Mouse (Mus musculus) Patski (cell line): ENCODE measurements at regions not wholly inside any gene's neighbourhood (a gene's known extent, or its start where the extent isn't known, plus 50 kb on each side); places are given as distances from the start of the nearest gene placed in this dataset.

ENCODE experiments used
- ATAC-seq: fragments of 100-300 bp; one replicate; pipeline ENCODE4 v1.8.0; 2021
- CTCF ChIA-PET: fragments of 350-600 bp; sonication (Branson Sonifier 250); formaldehyde crosslinking; loops from one replicate; lab custom pipeline; 2022; ENCODE audit warnings: inconsistent platforms; lab: Charles Lee
- POLR2A ChIA-PET: fragments of 350-600 bp; sonication (Branson Sonifier 250); formaldehyde crosslinking; loops from one replicate; lab custom pipeline; 2022; ENCODE audit warnings: antibody characterized with exemption, inconsistent platforms; lab: Charles Lee
- DNase-seq: peaks from one replicate; pipeline ENCODE4 v3.0.0-alpha.2; 2011; ENCODE audit warnings: low read depth, low spot score
- H3K27me3 ChIP-seq: fragments of 371-371 bp; one replicate; pipeline ENCODE4 v1.5.1; 2021
- CTCF ChIP-seq: fragments of 100-300 bp; IDR thresholded peaks from one replicate; pipeline ENCODE4 v1.5.1; 2021
- in situ Hi-C: fragments of 300-500 bp; cut with MboI; formaldehyde crosslinking; loops from 3 replicates; pipeline ENCODE4 v1.11.1; 2018; ENCODE audit warnings: low pct_unique_long_range_greater_than_20kb, mixed read lengths

GRCm38 (mm10) chr9:25655767-25656513 is 174.6 kb downstream of the Eepd1 start:
- DNase-seq (no peak), ATAC-seq (peak; percentile 65)
- in situ Hi-C loops: no loop called here
- ChIA-PET CTCF (interaction anchor here (0.7 to 1.9 kb wide), 5 partner anchors 10 to 1522 kb away, joined by 3 to 4 read pairs (median 4); no protein-coding TSS in a partner anchor), POLR2A (no interaction called here)
- peak; percentile 68 for TF ChIP-seq CTCF
- H3K27me3 ChIP-seq: peaks cover 7% of the 10 kb centered on the region

GRCm38 (mm10) chr9:25656534-25656933 is 175.2 kb downstream of the Eepd1 start:
- ChIA-PET CTCF (interaction anchor here (0.7 to 1.7 kb wide), 4 partner anchors 10 to 1521 kb away, joined by 3 to 4 read pairs (median 4); no protein-coding TSS in a partner anchor), POLR2A (no interaction called here)
- H3K27me3 ChIP-seq: peaks cover 5% of the 10 kb centered on the region
- TF ChIP-seq CTCF: no peak
- ATAC-seq (no peak), DNase-seq (no peak)
- in situ Hi-C loops: no loop called here

- in situ Hi-C loops: no loop called here
- POLR2A ChIA-PET: no interaction called here
- DNase-seq (no peak), ATAC-seq (no peak)
- H3K27me3 ChIP-seq: peaks cover 4% of the 10 kb centered on the region
- CTCF ChIA-PET: no interaction called here
- TF ChIP-seq CTCF: no peak
Measured at GRCm38 (mm10) chr9:25683635-25684333, 202.4 kb downstream of the Eepd1 start.

- DNase-seq: no peak
- H3K27me3 ChIP-seq: peaks cover 19% of the 10 kb centered on the region
- ChIA-PET CTCF (no interaction called here), POLR2A (no interaction called here)
- ATAC-seq: no peak
- in situ Hi-C loops: no loop called here
- TF ChIP-seq CTCF: peak; percentile 51
Measured at GRCm38 (mm10) chr9:25693632-25694031, 212.3 kb downstream of the Eepd1 start.

GRCm38 (mm10) chr9:25695018-25695417 is 213.7 kb downstream of the Eepd1 start:
- no peak for TF ChIP-seq CTCF
- ATAC-seq (no peak), DNase-seq (no peak)
- in situ Hi-C loops: no loop called here
- ChIA-PET CTCF (no interaction called here), POLR2A (no interaction called here)
- H3K27me3 ChIP-seq: peaks cover 19% of the 10 kb centered on the region

GRCm38 (mm10) chr9:25713636-25714035 is 232.3 kb downstream of the Eepd1 start:
- TF ChIP-seq CTCF: no peak
- no peaks in the 10 kb centered on the region for H3K27me3 ChIP-seq
- ATAC-seq (no peak), DNase-seq (no peak)
- CTCF ChIA-PET: no interaction called here
- POLR2A ChIA-PET: no interaction called here
- in situ Hi-C loops: no loop called here

GRCm38 (mm10) chr9:25744162-25744561 is 262.8 kb downstream of the Eepd1 start:
- DNase-seq: no peak
- CTCF ChIA-PET: no interaction called here

GRCm38 (mm10) chr9:25751138-25751537 is 269.8 kb downstream of the Eepd1 start:
- DNase-seq (no peak), ATAC-seq (no peak)
- ChIA-PET POLR2A (no interaction called here), CTCF (no interaction called here)
- TF ChIP-seq CTCF: no peak
- in situ Hi-C loops: no loop called here
- H3K27me3 ChIP-seq: no peaks in the 10 kb centered on the region

More at GRCm38 (mm10) chr9:25744162-25744561, 262.8 kb downstream of the Eepd1 start:
- POLR2A ChIA-PET: no interaction called here
- no peak for ATAC-seq
- TF ChIP-seq CTCF: peak; percentile 43
- in situ Hi-C loops: no loop called here
- H3K27me3 ChIP-seq: peaks cover 4% of the 10 kb centered on the region

- in situ Hi-C loops: no loop called here
- no peaks in the 10 kb centered on the region for H3K27me3 ChIP-seq
- DNase-seq (peak; percentile 3), ATAC-seq (no peak)
- CTCF ChIA-PET: no interaction called here
- TF ChIP-seq CTCF: no peak
- POLR2A ChIA-PET: no interaction called here
Measured at GRCm38 (mm10) chr9:25773899-25774298, 292.6 kb downstream of the Eepd1 start.

GRCm38 (mm10) chr9:25782631-25783030 is 301.3 kb downstream of the Eepd1 start:
- ATAC-seq (no peak), DNase-seq (no peak)
- no peaks in the 10 kb centered on the region for H3K27me3 ChIP-seq
- ChIA-PET POLR2A (no interaction called here), CTCF (no interaction called here)
- in situ Hi-C loops: no loop called here
- no peak for TF ChIP-seq CTCF
